25 mouse cellular contexts compared by ENCODE assay signal in the genomic region with DNA sequence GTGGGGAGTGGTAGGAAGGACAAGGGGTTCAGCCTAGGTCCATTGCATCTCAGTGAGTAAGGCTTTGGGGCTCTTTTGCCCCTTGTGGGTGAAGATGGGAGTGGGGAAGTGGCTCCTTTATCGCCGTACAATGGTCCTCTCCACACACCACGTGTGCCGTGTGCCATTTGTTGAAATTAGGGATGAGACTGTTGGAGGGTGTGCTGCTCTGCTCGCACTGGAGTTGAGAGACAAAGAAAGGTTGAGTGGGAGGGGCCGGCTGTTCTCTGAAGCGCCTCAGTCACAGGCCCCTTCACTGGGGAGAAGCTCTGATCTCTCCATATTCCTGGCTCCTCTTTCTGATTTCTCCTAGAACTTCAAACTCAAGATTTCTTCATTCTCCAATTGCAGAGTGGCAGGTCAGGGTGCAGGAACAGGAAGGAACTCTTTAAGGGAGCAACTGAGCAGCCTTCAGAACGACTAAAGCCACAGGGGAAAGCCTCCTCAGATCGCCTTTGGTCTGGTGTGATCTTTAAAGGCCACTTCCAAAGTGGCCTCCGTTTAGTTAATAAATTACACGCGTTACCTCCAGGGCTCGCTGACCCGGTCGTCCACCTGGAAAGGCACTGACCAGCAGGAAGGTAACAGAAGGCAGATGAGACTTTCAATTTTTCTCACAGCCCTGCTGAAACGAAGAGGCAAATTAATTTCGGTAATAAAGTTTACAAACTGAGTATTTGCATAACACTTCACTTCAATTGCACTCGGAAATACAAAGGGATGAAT.
A peak's percentile ranks its signal among the peaks of the same experiment; 100 is the strongest.
DNase-seq lines count a peak whose midpoint lies in the region; ATAC-seq and TF ChIP-seq lines count a peak whose summit lies in the region.
"Had no signal": no experiment of that assay in that cellular context is flagged by ENCODE, and none has a peak within 500 bp of the region (broad histone marks: within the 10 kb centered on the region; RNA-seq: fewer than 3 reads in every experiment).

No protein-coding gene starts in this region.

- peak; percentile 63 for DNase-seq in kidney, adult 18-20 months
- no peak for DNase-seq in kidney, postnatal 0 days (ENCODE audit: low spot score)
- no peak for DNase-seq in embryo, embryonic 10.5 days (ENCODE audit: low spot score)
- DNase-seq in heart, adult 18-20 months = no peak
- no peak for DNase-seq in neural tube, embryonic 10.5 days (ENCODE audit: extremely low spot score, low spot score)
- DNase-seq: adrenal gland, postnatal 10 days; cerebellum, adult 11-12 months; cerebellum, postnatal 25 days; layer of hippocampus, adult 9-11 months; lung, adult 2 months; spleen, adult 18-20 months; thymus, postnatal 4 days had no signal

- H3K9ac ChIP-seq in hindbrain, embryonic 15.5 days = no peak overlapping the region
- no peak overlapping the region for H3K9ac ChIP-seq in hindbrain, embryonic 13.5 days
- H3K9ac ChIP-seq in kidney, postnatal 0 days (ENCODE audit: low read depth, low read length) = no peak overlapping the region
- no peak overlapping the region for H3K9ac ChIP-seq in liver, embryonic 15.5 days
- H3K9ac ChIP-seq: forebrain, embryonic 13.5 days; heart, embryonic 13.5 days; limb, embryonic 12.5 days; neural tube, embryonic 13.5 days had no signal

- ATAC-seq in hindbrain, embryonic 15.5 days (ENCODE audit: low FRiP score, low read depth) = 0 out of 2 replicates have a peak, but pooled peaks have one; percentile 27
- ATAC-seq in hindbrain, embryonic 13.5 days (ENCODE audit: low FRiP score) = no peak
- peak; percentile 57; the same call in 1 of the 2 replicates for ATAC-seq in kidney, postnatal 0 days (replicated peaks; ENCODE audit: low FRiP score, low read depth)
- ATAC-seq in liver, embryonic 15.5 days (ENCODE audit: insufficient read depth) = peak; percentile 28; the same call in 1 of the 2 replicates
- ATAC-seq: activated CD4-positive, CD25-positive, alpha-beta regulatory T cell, adult 4 months; forebrain, embryonic 13.5 days; hindbrain, postnatal 0 days; intestine, postnatal 0 days had no signal

- no peaks in the 10 kb centered on the region for H3K4me1 ChIP-seq in hindbrain, embryonic 15.5 days (replicated peaks)
- H3K4me1 ChIP-seq in hindbrain, embryonic 13.5 days (replicated peaks) = no peaks in the 10 kb centered on the region
- peaks cover 13% of the 10 kb centered on the region; the same call in 1 of the 2 replicates for H3K4me1 ChIP-seq in kidney, postnatal 0 days (replicated peaks; ENCODE audit: insufficient read depth, low read length)
- H3K4me1 ChIP-seq in liver, embryonic 15.5 days (replicated peaks) = peaks cover 12% of the 10 kb centered on the region
- H3K4me1 ChIP-seq: limb, embryonic 12.5 days; neural tube, embryonic 13.5 days had no signal

- no peak for TF ChIP-seq CTCF in kidney, postnatal 0 days (IDR thresholded peaks at IDR 0.05; ENCODE audit: low read depth)

- H3K4me2 ChIP-seq in hindbrain, embryonic 15.5 days = no peak overlapping the region
- H3K4me2 ChIP-seq in hindbrain, embryonic 13.5 days = no peak overlapping the region
- H3K4me2 ChIP-seq in kidney, postnatal 0 days (ENCODE audit: low read length) = no peak overlapping the region
- no peak overlapping the region for H3K4me2 ChIP-seq in liver, embryonic 15.5 days
- H3K4me2 ChIP-seq: forebrain, embryonic 13.5 days; heart, embryonic 13.5 days; limb, embryonic 12.5 days; neural tube, embryonic 13.5 days had no signal

- WGBS in hindbrain, embryonic 15.5 days = 52% methylated on average over 18 of the region's 18 CpGs
- WGBS in hindbrain, embryonic 13.5 days = 55% methylated on average over 18 of the region's 18 CpGs
- WGBS in kidney, postnatal 0 days = 22% methylated on average over 18 of the region's 18 CpGs
- 49% methylated on average over 18 of the region's 18 CpGs for whole genome bisulfite sequencing in liver, embryonic 15.5 days (ENCODE audit: insufficient replicate concordance)

- H3K27me3 ChIP-seq in hindbrain, embryonic 15.5 days = no peaks in the 10 kb centered on the region
- H3K27me3 ChIP-seq in hindbrain, embryonic 13.5 days = no peaks in the 10 kb centered on the region
- H3K27me3 ChIP-seq in kidney, postnatal 0 days (ENCODE audit: insufficient read depth, low read length) = no peaks in the 10 kb centered on the region
- H3K27me3 ChIP-seq in liver, embryonic 15.5 days = no peaks in the 10 kb centered on the region
- H3K27me3 ChIP-seq: forebrain, embryonic 13.5 days; limb, embryonic 12.5 days; megakaryocyte, embryonic 14.5 days; neural tube, embryonic 13.5 days had no signal

- H3K36me3 ChIP-seq in hindbrain, embryonic 15.5 days = no peaks in the 10 kb centered on the region
- no peaks in the 10 kb centered on the region for H3K36me3 ChIP-seq in hindbrain, embryonic 13.5 days
- H3K36me3 ChIP-seq in kidney, postnatal 0 days (ENCODE audit: insufficient read depth, low read length) = no peaks in the 10 kb centered on the region
- H3K36me3 ChIP-seq in liver, embryonic 15.5 days (replicated peaks) = no peaks in the 10 kb centered on the region
- H3K36me3 ChIP-seq: embryonic facial prominence, embryonic 10.5 days; G1E; heart, embryonic 13.5 days; limb, embryonic 12.5 days; neural tube, embryonic 13.5 days had no signal

- H3K27ac ChIP-seq in hindbrain, embryonic 15.5 days (replicated peaks) = no peak overlapping the region
- H3K27ac ChIP-seq in hindbrain, embryonic 13.5 days = no peak overlapping the region
- peak overlapping the region; percentile 42; the same call in 1 of the 2 replicates for H3K27ac ChIP-seq in kidney, postnatal 0 days
- peak overlapping the region; percentile 51; the same call in 1 of the 2 replicates for H3K27ac ChIP-seq in liver, embryonic 15.5 days (replicated peaks)
- H3K27ac ChIP-seq: embryonic facial prominence, embryonic 10.5 days; forebrain, embryonic 13.5 days; heart, embryonic 13.5 days; hindbrain, postnatal 0 days; limb, embryonic 12.5 days; neural tube, embryonic 13.5 days had no signal

- no peaks in the 10 kb centered on the region for H3K9me3 ChIP-seq in hindbrain, embryonic 15.5 days
- H3K9me3 ChIP-seq in hindbrain, embryonic 13.5 days = no peaks in the 10 kb centered on the region
- no peaks in the 10 kb centered on the region for H3K9me3 ChIP-seq in kidney, postnatal 0 days (replicated peaks; ENCODE audit: low read length)
- no peaks in the 10 kb centered on the region for H3K9me3 ChIP-seq in liver, embryonic 15.5 days (replicated peaks)
- H3K9me3 ChIP-seq: embryonic facial prominence, embryonic 10.5 days; forebrain, embryonic 13.5 days; heart, embryonic 13.5 days; limb, embryonic 12.5 days; neural tube, embryonic 13.5 days had no signal

- H3K4me3 ChIP-seq in hindbrain, embryonic 15.5 days = no peak overlapping the region
- H3K4me3 ChIP-seq in hindbrain, embryonic 13.5 days = no peak overlapping the region
- no peak overlapping the region for H3K4me3 ChIP-seq in kidney, postnatal 0 days (replicated peaks; ENCODE audit: low read depth, low read length)
- H3K4me3 ChIP-seq in liver, embryonic 15.5 days (replicated peaks) = no peak overlapping the region
- H3K4me3 ChIP-seq: embryonic facial prominence, embryonic 10.5 days; forebrain, embryonic 13.5 days; heart, embryonic 13.5 days; limb, embryonic 12.5 days; megakaryocyte, embryonic 14.5 days; neural tube, embryonic 13.5 days had no signal

Comparison
In these comparisons a context has a peak if more than half of its experiments do, and no peak if none do; other contexts are left out.
1. H3K27ac ChIP-seq: peak in kidney, postnatal 0 days (single experiment) and liver, embryonic 15.5 days (single experiment); none in hindbrain, embryonic 15.5 days (single experiment) and hindbrain, embryonic 13.5 days (single experiment).